Mouse (Mus musculus): ENCODE data around the gene Sec61a2. TPM values are rescaled to one million over a fixed set of nuclear protein-coding genes. Genes with fewer than 3 reads are reported as not detected.

Gene Sec61a2
- 88.7 and 99.8 TPM in 2 replicates for polyA plus RNA-seq (2015; fragmentation: Nextera tagmentation; extraction: Ambion mirVana)

GRCm38 (mm10) chr2:5894843-5895570 lies at the start of gene Sec61a2:
Sec61a2 (minus strand) TSS chr2:5895432.
- ATAC-seq (replicated peaks; ENCODE audit: low FRiP score), result peak; percentile 99
- under 1% methylated on average over 62 of the region's 62 CpGs for WGBS
- Histone ChIP-seq H3K36me3 (peaks cover 25% of the 10 kb centered on the region), H3K9me3 (replicated peaks) (no peaks in the 10 kb centered on the region), H3K4me3 (replicated peaks) (peak within 1 kb of the TSS; percentile 83), H3K27me3 (no peaks in the 10 kb centered on the region), H3K4me1 (peaks cover 11% of the 10 kb centered on the region), H3K9ac (peak within 1 kb of the TSS; percentile 92), H3K27ac (peak within 1 kb of the TSS; percentile 90), H3K4me2 (peak within 1 kb of the TSS; percentile 65)

GRCm38 (mm10) chr2:5943071-5943470 lies 47.8 kb upstream of the Sec61a2 start:
- no peak overlapping the region for H3K9ac ChIP-seq
- peak overlapping the region; percentile 55 for H3K4me3 ChIP-seq (replicated peaks)
- 50% methylated on average over 4 of the region's 4 CpGs for WGBS
- peak overlapping the region; percentile 86 for H3K4me2 ChIP-seq
- no peaks in the 10 kb centered on the region for H3K27me3 ChIP-seq
- no peak for ATAC-seq (replicated peaks; ENCODE audit: low FRiP score)
- H3K9me3 ChIP-seq (replicated peaks), result no peaks in the 10 kb centered on the region
- H3K36me3 ChIP-seq, result no peaks in the 10 kb centered on the region
- H3K4me1 ChIP-seq, result peaks cover 6% of the 10 kb centered on the region; the same call in 1 of the 2 replicates
- no peak overlapping the region for H3K27ac ChIP-seq

- 1% methylated on average over 36 of the region's 36 CpGs for WGBS
- Histone ChIP-seq H3K4me1 (peaks cover 6% of the 10 kb centered on the region; the same call in 1 of the 2 replicates), H3K27me3 (no peaks in the 10 kb centered on the region), H3K36me3 (no peaks in the 10 kb centered on the region), H3K9me3 (replicated peaks) (no peaks in the 10 kb centered on the region), H3K27ac (no peak within 1 kb of the TSS), H3K4me3 (replicated peaks) (peak within 1 kb of the TSS; percentile 55), H3K4me2 (peak within 1 kb of the TSS; percentile 86), H3K9ac (peak within 1 kb of the TSS; percentile 56)
- ATAC-seq (replicated peaks; ENCODE audit: low FRiP score), result peak; percentile 96
Observed at GRCm38 (mm10) chr2:5942416-5943032, 47.3 kb upstream of the Sec61a2 start, which contains the start of gene Dhtkd1. Dhtkd1 (minus strand) TSS chr2:5942792.

GRCm38 (mm10) chr2:5941861-5942415 lies 46.7 kb upstream of the Sec61a2 start:
- no peaks in the 10 kb centered on the region for H3K36me3 ChIP-seq
- H3K4me3 ChIP-seq (replicated peaks), result peak overlapping the region; percentile 55
- 62% methylated on average over 11 of the region's 11 CpGs for WGBS
- no peaks in the 10 kb centered on the region for H3K9me3 ChIP-seq (replicated peaks)
- peaks cover 6% of the 10 kb centered on the region; the same call in 1 of the 2 replicates for H3K4me1 ChIP-seq
- H3K9ac ChIP-seq, result peak overlapping the region; percentile 56
- no peaks in the 10 kb centered on the region for H3K27me3 ChIP-seq
- no peak overlapping the region for H3K27ac ChIP-seq
- peak; percentile 8; the same call in 1 of the 2 replicates for ATAC-seq (replicated peaks; ENCODE audit: low FRiP score)
- peak overlapping the region; percentile 86 for H3K4me2 ChIP-seq

- H3K27ac ChIP-seq, result no peak overlapping the region
- WGBS, result 96% methylated on average over 9 of the region's 9 CpGs
- H3K4me3 ChIP-seq (replicated peaks), result no peak overlapping the region
- no peak for ATAC-seq (replicated peaks; ENCODE audit: low FRiP score)
- H3K4me1 ChIP-seq, result peaks cover 12% of the 10 kb centered on the region; the same call in 1 of the 2 replicates
- H3K9me3 ChIP-seq (replicated peaks), result no peaks in the 10 kb centered on the region
- no peak overlapping the region for H3K9ac ChIP-seq
- H3K36me3 ChIP-seq, result no peaks in the 10 kb centered on the region
- no peaks in the 10 kb centered on the region for H3K27me3 ChIP-seq
- no peak overlapping the region for H3K4me2 ChIP-seq
Observed at GRCm38 (mm10) chr2:5940936-5941335, 45.7 kb upstream of the Sec61a2 start.

GRCm38 (mm10) chr2:5939911-5940310 lies 44.7 kb upstream of the Sec61a2 start:
- Histone ChIP-seq H3K27ac (no peak overlapping the region), H3K9me3 (replicated peaks) (no peaks in the 10 kb centered on the region), H3K36me3 (no peaks in the 10 kb centered on the region), H3K4me2 (no peak overlapping the region), H3K4me3 (replicated peaks) (no peak overlapping the region), H3K27me3 (no peaks in the 10 kb centered on the region), H3K9ac (no peak overlapping the region), H3K4me1 (peaks cover 12% of the 10 kb centered on the region; the same call in 1 of the 2 replicates)
- ATAC-seq (replicated peaks; ENCODE audit: low FRiP score), result no peak
- 90% methylated on average over 14 of the region's 14 CpGs for WGBS

GRCm38 (mm10) chr2:5939319-5939718 lies 44.1 kb upstream of the Sec61a2 start:
- WGBS, result 91% methylated on average over 3 of the region's 3 CpGs
- H3K4me1 ChIP-seq, result peaks cover 12% of the 10 kb centered on the region; the same call in 1 of the 2 replicates
- H3K9ac ChIP-seq, result no peak overlapping the region
- no peaks in the 10 kb centered on the region for H3K9me3 ChIP-seq (replicated peaks)
- ATAC-seq (replicated peaks; ENCODE audit: low FRiP score), result no peak
- H3K36me3 ChIP-seq, result no peaks in the 10 kb centered on the region
- H3K4me3 ChIP-seq (replicated peaks), result no peak overlapping the region
- no peaks in the 10 kb centered on the region for H3K27me3 ChIP-seq
- H3K4me2 ChIP-seq, result no peak overlapping the region
- no peak overlapping the region for H3K27ac ChIP-seq

- H3K9ac ChIP-seq, result no peak overlapping the region
- H3K4me2 ChIP-seq, result no peak overlapping the region
- H3K36me3 ChIP-seq, result no peaks in the 10 kb centered on the region
- H3K27me3 ChIP-seq, result no peaks in the 10 kb centered on the region
- WGBS, result 49% methylated on average over 4 of the region's 4 CpGs
- no peak overlapping the region for H3K27ac ChIP-seq
- no peak overlapping the region for H3K4me3 ChIP-seq (replicated peaks)
- ATAC-seq (replicated peaks; ENCODE audit: low FRiP score), result no peak
- H3K9me3 ChIP-seq (replicated peaks), result no peaks in the 10 kb centered on the region
- H3K4me1 ChIP-seq, result 0 out of 2 replicates have a peak, but pooled peaks cover 6% of the 10 kb centered on the region
Observed at GRCm38 (mm10) chr2:5936550-5936949, 41.3 kb upstream of the Sec61a2 start.

GRCm38 (mm10) chr2:5936068-5936467 lies 40.8 kb upstream of the Sec61a2 start:
- H3K9ac ChIP-seq, result no peak overlapping the region
- H3K9me3 ChIP-seq (replicated peaks), result no peaks in the 10 kb centered on the region
- WGBS, result 28% methylated on average over 6 of the region's 6 CpGs
- H3K36me3 ChIP-seq, result no peaks in the 10 kb centered on the region
- no peak overlapping the region for H3K27ac ChIP-seq
- ATAC-seq (replicated peaks; ENCODE audit: low FRiP score), result 0 out of 2 replicates have a peak, but pooled peaks have one; percentile 43
- no peaks in the 10 kb centered on the region for H3K27me3 ChIP-seq
- H3K4me3 ChIP-seq (replicated peaks), result no peak overlapping the region
- H3K4me1 ChIP-seq, result 0 out of 2 replicates have a peak, but pooled peaks cover 6% of the 10 kb centered on the region
- H3K4me2 ChIP-seq, result no peak overlapping the region

- 47% methylated on average over 3 of the region's 3 CpGs for WGBS
Observed at GRCm38 (mm10) chr2:5934936-5935335, 39.7 kb upstream of the Sec61a2 start.

GRCm38 (mm10) chr2:5931938-5932337 lies 36.7 kb upstream of the Sec61a2 start:
- H3K27ac ChIP-seq, result no peak overlapping the region
- H3K36me3 ChIP-seq, result peaks cover 10% of the 10 kb centered on the region; the same call in 1 of the 2 replicates
- peaks cover 10% of the 10 kb centered on the region; the same call in 1 of the 2 replicates for H3K4me1 ChIP-seq
- no peak for ATAC-seq (replicated peaks; ENCODE audit: low FRiP score)
- no peak overlapping the region for H3K4me2 ChIP-seq
- no peaks in the 10 kb centered on the region for H3K9me3 ChIP-seq (replicated peaks)
- H3K9ac ChIP-seq, result no peak overlapping the region
- no peak overlapping the region for H3K4me3 ChIP-seq (replicated peaks)
- H3K27me3 ChIP-seq, result no peaks in the 10 kb centered on the region
- 93% methylated on average over 5 of the region's 5 CpGs for WGBS

More at GRCm38 (mm10) chr2:5934936-5935335, 39.7 kb upstream of the Sec61a2 start:
- Histone ChIP-seq H3K4me1 (peaks cover 8% of the 10 kb centered on the region; the same call in 1 of the 2 replicates), H3K4me3 (replicated peaks) (no peak overlapping the region), H3K27ac (no peak overlapping the region), H3K27me3 (no peaks in the 10 kb centered on the region), H3K36me3 (no peaks in the 10 kb centered on the region), H3K9ac (no peak overlapping the region), H3K9me3 (replicated peaks) (no peaks in the 10 kb centered on the region), H3K4me2 (no peak overlapping the region)
- ATAC-seq (replicated peaks; ENCODE audit: low FRiP score), result no peak

Measured in kidney, embryonic 15.5 days (tissue).